Mouse (Mus musculus): Measurements from ENCODE around the gene Trem3. TPM values are rescaled to one million over a fixed set of nuclear protein-coding genes. Genes with fewer than 3 reads are reported as not detected.

Gene Trem3
- total RNA-seq (2021), result not detected

DNA sequence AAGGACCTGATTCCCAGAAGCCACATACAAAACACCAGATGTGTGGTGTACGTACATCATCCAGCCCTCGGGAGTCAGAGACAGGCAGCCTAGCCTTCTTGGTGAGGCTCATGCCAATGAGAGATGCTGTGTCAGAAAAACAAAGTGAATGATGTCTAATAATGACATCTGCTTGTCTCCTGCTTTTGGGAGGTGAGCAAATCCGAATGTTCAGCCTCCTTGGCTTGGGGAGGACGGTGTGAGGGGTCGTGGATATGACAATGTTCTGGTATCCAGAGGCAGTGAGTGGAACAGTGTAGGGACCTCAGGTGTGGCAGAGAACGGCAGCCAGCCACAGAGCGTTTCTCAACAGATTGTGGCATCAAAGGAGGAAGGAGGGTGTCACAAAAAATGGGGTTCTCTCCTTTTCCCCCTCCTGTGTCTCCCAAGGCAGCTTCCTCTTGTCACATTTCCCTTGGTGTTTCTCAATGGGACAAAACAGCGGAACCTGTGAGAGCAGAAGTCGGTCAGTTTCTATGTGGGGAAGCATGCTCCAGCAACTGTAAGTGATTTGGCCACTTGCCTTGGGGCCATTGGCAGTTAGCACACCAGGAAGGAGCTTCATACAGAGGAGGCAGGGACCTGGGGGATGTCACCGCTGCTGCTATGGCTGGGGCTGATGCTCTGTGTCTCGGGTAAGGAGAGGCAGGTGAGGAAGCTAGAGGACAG, at the start of gene Trem3:
Trem3 (plus strand) TSS at position 557 of the 708 bp plus-strand sequence.
- no peak for DNase-seq (ENCODE audit: extremely low spot score in 1 of 2, low spot score in 1 of 2)

DNA sequence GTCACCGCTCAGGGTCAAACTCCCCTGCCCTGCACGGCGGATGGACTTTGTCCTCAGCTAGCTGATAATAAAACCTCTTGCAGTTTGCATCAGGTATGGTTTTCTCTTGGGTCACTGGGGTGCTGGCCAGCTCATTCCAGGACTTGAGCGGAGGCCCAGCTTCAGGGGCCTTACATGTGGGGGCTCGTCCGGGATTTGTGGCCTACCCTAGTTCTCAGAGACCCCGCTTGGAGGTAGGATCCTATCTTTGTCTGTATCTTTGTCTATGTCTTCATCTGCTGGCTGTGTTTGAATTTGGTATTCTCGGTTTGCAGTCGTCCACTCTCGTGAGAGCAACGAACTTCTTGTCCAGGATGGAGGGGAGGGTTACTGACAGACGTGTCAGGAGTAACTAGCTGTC, 44.5 kb upstream of the Trem3 start:
- DNase-seq (ENCODE audit: extremely low spot score in 1 of 2, low spot score in 1 of 2), result no peak

DNA sequence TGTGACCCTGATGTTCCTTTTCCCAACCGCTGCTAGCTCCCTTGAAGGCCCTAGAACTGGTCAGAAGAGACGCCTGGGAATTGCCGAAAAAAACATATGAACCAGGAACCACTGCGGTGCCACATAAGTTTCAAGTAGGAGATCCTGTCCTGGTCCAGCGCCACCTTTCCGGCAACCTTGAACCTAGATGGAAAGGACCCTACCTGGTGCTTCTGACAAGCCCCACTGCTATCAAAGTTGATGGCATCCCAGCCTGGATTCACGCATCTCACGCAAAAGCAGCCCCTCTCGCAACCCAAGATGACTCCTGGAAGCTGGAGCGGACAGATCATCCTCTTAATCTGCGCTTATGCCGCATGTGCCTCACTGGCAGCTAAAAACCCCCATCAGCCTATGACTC, 35.0 kb upstream of the Trem3 start:
- no peak for DNase-seq (ENCODE audit: extremely low spot score in 1 of 2, low spot score in 1 of 2)

DNA sequence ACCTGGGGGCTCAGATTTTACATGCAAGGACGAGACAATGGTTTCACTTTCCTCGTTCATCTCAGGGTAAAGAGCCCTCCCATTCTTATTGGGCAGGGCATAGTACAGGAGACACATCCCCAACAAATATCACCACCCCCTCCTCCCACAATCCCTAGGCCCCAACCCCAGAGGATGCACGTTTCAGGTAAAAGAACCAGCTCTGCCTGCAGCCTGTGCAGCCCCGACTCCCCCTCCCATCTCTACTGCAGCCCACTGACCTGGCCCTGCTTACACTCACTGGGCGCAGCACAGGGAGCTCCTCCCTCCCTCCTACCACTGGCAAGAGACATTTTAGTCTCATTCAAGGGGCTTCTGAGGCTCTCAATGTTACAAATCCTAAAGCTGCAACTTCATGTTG, 34.1 kb upstream of the Trem3 start:
- no peak for DNase-seq (ENCODE audit: extremely low spot score in 1 of 2, low spot score in 1 of 2)

DNA sequence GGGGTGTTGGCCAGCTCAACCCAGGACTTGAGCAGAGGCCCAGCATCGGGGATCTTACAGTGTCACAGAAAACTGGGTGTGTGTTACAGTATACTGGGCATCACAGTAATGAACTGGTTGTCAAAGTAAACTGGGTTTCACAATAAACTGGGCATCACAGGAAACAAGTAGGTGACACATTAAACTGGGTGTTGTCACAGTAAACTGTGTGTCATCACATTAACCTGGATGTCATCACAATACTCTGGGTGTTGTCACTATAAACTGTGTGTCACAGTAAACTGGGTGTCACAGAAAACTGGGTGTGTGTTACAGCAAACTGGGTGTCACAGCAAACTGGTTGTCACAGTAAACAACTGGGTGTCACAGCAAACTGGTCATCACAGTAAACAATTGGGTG, 32.1 kb upstream of the Trem3 start:
- no peak for DNase-seq (ENCODE audit: extremely low spot score in 1 of 2, low spot score in 1 of 2)

DNA sequence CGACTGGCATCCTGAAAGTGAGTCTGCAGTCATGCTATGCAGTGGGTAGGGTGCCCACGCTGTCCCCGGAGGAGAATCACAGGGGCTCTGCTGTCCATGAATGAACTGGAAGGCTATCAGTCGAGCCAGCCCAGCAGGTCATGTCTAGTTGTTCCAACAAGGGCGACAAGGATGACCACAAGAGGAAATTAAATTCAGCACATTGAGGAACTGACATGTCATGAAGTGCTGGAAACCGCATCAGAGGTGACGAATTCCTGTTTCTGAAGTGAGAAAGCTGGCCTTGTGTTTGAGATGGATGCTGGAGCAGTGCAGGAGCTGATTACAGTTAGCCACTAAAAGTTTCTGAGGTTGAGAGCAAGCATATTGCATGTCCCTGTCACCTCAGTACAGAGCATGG, 16.9 kb upstream of the Trem3 start:
- DNase-seq (ENCODE audit: extremely low spot score in 1 of 2, low spot score in 1 of 2), result no peak

DNA sequence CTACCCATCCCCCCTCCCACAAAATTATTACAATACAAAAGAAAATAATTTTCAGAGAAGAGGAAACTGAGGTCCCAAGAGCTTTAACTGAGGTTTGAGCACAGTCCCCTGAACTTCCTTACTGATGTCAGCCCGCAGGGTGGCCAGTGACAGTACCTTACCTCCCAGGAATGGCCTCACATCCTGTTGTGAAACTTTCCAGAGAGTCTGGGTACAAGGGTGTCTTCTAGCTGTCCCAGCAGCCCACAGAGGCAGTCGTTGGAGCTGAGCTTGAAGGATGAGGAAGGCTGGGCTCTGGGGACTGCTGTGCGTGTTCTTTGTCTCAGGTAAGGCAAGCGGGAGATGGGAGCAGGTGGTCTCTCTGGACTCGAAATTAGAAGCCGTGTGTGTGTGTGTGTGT, 15.1 kb upstream of the Trem3 start, which contains the start of gene Trem1:
Trem1 (plus strand) TSS at position 251 of the 400 bp plus-strand sequence.
- DNase-seq (ENCODE audit: extremely low spot score in 1 of 2, low spot score in 1 of 2), result no peak

DNA sequence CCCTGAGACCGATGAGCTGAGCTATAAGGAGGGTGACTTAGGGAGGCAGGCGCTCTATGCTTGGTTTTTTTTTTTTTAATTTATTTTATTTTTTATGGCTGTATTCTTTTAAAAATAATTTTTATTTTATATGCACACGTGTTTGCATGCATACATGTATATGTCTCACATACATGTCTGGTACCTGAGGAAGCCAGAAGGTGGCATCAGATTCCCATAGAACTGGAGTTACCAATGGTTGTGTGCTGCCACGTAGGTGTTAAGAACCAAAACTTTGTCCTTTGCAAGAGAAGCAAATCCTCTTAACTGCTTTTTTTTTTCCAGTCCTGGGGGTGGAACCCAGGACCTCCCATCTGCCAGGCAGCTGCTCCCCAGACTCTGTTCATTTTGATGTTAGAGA, 13.8 kb upstream of the Trem3 start:
- no peak for DNase-seq (ENCODE audit: extremely low spot score in 1 of 2, low spot score in 1 of 2)

DNA sequence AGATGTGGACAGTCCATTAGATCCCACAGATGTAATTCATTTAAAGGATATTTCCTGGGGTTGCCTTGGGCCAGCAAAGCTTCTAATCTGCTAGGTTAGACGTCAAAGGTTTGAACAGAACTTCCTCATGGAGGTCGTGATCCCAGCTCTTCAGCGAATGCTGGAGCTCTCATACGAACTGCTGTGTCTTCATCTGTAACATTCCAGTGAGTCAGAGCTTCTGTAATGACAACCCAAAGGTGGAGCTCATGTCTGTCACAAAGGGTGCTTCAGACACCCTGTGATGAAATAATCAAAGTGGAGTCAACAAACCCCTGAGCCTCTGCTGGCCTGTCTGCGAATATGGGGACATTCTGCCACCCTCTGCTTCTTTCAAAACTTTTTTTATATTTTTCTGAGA, 13.0 kb upstream of the Trem3 start:
- DNase-seq (ENCODE audit: extremely low spot score in 1 of 2, low spot score in 1 of 2), result no peak

DNA sequence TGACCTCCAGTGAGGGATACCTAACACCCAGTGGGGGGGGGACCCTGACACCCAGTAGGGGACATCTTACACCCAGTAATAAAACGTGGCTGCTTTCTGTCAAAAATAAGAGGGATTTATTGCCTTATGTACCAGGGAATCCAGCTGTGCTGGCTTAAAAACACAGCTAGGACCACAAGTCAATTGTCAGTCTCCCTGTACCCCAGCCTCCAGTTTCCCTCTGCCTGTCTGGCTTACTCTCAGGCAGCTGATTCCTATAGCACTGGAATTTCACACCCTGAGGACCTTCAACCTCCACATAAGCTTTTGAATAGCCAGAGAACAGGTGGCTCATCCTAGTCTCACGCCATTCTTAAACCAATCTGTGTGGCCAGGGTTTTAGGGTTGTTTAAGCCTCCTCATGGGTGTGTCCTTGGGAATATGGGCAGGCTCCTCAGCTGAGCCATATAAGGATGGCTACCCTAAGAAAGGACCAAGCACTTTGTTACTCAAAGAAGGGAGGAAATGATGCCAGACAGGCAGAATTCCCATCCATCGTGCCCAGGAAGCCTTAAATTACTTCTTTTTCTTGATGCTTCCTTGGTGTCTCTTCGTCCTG, 11.7 kb upstream of the Trem3 start:
- DNase-seq (ENCODE audit: extremely low spot score in 1 of 2, low spot score in 1 of 2), result no peak

DNA sequence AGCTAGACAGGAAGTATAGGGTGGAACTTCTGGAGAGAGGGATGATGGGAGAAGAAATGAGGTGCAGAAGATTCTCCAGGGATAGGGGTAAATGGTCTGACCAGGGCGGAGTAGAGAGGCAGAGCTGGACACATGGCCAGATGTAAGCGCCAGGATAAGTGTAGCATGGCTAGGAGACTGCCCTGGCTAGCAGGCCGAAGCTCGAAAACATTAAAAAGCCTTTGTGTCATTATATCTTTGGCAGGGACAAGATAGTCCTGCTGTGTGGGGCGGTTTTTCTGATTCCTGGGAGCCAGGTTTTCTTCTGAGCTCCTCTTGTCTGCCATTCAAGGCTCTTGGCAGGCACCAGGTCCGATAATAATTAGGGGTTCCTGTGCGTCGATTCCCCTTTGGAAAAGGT, 10.0 kb upstream of the Trem3 start:
- DNase-seq (ENCODE audit: extremely low spot score in 1 of 2, low spot score in 1 of 2), result no peak

DNA sequence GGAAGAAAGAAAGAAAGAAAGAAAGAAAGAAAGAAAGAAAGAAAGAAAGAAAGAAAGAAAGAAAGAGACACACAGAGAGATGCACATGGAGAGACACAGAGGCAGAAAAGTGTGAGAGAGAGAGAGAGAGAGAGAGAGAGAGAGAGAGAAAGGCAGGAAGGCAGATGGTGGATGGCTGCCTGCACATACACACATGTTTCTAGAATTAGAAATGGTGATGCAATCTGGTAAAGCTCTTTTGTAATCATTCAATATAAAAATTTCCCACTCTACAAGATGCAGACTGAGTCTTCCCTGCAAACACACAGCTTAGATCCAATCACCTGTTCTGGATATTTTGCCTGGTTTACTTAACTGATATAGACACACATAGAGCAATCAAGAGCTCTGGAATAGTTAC, 1.5 kb downstream of the Trem3 start:
- no peak for DNase-seq (ENCODE audit: extremely low spot score in 1 of 2, low spot score in 1 of 2)

DNA sequence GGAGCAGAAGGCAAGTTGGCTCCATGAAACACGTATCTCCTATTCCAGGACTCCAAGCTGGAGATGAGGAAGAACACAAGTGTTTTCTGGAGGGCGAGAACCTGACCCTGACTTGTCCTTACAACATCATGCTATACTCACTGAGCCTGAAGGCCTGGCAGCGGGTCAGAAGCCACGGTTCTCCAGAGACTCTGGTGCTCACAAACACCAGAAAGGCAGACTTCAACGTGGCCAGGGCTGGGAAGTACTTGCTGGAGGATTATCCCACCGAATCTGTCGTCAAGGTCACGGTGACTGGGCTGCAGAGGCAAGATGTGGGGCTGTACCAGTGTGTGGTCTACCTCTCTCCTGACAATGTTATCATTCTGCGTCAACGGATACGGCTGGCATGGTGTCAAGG, 1.9 kb downstream of the Trem3 start:
- no peak for DNase-seq (ENCODE audit: extremely low spot score in 1 of 2, low spot score in 1 of 2)

DNA sequence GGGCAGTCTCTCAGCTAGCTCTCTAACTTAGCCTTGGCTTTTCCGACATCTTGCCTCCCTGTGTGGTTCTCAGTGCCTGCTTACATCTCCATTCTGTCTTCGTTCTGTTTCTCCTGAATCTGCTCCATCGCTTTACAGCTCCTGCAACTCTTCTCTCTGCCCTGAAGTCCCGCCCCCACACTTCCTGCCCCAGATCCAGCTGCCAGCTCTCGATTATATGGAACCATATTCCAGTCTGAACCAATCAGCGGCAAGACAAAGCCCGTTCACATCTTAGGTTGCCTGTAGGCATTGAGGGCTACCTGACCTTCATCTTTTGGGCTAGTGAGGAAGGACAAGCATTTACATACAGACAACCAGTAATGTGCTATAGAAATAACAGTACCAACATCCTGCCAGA, 3.1 kb downstream of the Trem3 start:
- DNase-seq (ENCODE audit: extremely low spot score in 1 of 2, low spot score in 1 of 2), result no peak

DNA sequence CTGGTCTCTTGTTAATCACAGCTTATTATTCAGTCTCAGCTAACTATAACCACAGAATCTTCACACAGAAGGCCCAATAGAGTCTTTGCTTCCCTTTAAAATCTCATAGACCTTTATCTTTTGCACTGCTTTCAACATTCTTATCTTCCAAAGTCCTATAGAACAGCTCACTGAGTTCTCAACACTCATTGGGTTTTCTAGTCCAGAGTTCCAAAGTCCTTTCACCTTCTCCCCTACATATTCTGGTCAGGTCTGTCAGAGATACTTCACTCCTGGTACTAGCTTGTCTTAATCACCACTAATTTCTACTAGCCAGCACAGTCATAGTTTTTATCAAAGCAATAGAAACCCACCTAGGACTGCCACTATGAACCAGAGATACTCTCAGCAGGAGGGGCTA, 9.0 kb downstream of the Trem3 start:
- DNase-seq (ENCODE audit: extremely low spot score in 1 of 2, low spot score in 1 of 2), result no peak

DNA sequence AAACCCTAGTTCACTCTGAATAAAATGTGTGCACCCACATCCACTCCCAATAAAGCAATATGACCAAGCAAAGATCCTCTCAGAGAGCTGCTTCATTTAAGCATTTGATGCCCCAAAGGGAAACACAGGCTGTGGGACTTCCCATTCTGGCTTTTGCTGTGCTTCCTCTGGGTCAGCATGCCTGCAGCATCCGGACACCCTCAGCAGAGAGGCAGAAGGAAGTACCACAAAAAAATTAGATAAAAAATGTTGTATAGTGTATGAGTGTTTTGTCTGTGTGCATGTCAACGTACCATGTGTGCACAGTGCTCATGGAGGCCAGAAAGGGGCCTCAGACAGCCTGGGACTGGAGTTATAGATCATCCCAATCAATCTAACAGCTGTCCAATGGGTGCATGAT, 14.3 kb downstream of the Trem3 start:
- DNase-seq (ENCODE audit: extremely low spot score in 1 of 2, low spot score in 1 of 2), result no peak

DNA sequence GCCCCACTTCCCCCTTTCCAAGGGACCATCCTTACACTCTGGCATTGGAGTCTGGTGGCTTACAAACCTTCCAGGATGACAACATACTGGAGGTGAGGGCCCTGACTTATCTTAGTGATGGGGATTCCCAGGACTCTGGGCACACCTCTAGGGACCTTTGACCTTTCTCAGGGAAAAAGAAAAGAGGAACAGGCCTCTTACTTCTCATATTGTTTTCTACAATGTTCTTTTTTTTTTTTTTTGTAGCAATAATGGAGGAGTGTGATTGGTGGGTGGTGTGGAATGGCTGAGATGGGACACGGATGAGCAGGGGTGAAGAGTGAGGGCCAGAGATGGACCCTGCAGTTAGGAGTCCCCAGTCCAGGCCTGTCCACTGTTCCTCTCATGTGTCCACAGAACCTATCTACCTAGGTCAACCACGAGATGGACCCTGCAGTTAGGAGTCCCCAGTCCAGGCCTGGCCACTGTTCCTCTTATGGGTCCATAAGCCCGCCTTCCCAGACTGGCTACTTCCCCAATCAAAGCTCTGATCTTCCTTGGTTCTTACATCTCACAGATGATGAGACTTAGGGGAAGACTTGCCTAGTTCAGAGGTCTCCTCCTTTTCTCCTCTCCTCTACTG, 16.3 kb downstream of the Trem3 start, which contains the start of gene Treml4:
Treml4 (plus strand) TSS at position 555 of the 622 bp plus-strand sequence.
- no peak for DNase-seq (ENCODE audit: extremely low spot score in 1 of 2, low spot score in 1 of 2)

DNA sequence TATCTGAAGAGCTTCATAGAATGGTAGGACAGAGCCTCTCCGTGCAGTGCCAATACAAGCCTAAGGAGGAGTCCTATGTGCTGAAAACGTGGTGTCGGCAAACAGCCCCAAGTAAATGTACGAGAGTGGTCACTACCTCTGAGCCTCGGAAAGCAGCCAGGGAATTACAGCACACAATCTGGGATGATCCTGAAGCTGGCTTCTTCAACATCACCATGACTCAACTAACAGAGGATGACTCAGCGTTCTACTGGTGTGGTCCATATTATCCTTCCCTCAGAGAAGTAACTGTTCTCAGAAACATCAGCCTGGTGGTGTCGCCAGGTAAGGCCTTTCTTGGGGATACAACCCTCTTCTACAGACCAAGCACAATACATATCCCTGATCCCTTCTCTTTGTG, 17.1 kb downstream of the Trem3 start:
- DNase-seq (ENCODE audit: extremely low spot score in 1 of 2, low spot score in 1 of 2), result no peak

DNA sequence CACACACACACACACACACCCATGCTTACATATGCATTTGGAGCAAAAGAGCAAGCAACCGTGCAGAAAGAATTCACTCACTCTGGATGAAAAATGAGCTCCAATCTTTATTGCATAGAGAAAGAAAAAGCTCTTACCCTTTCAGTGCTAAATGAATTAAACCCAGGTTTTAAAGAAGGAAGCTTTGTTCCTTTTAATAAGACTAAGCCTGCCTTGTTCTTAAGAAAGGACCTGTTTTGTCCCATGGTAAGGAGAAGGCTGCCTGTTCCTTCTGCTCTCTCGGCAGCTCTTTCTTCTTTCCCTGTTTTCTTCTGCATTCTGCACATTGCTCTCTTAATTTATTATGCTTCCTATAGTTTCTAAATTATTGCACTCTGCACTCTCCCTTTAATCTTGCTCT, 18.6 kb downstream of the Trem3 start:
- no peak for DNase-seq (ENCODE audit: extremely low spot score in 1 of 2, low spot score in 1 of 2)

DNA sequence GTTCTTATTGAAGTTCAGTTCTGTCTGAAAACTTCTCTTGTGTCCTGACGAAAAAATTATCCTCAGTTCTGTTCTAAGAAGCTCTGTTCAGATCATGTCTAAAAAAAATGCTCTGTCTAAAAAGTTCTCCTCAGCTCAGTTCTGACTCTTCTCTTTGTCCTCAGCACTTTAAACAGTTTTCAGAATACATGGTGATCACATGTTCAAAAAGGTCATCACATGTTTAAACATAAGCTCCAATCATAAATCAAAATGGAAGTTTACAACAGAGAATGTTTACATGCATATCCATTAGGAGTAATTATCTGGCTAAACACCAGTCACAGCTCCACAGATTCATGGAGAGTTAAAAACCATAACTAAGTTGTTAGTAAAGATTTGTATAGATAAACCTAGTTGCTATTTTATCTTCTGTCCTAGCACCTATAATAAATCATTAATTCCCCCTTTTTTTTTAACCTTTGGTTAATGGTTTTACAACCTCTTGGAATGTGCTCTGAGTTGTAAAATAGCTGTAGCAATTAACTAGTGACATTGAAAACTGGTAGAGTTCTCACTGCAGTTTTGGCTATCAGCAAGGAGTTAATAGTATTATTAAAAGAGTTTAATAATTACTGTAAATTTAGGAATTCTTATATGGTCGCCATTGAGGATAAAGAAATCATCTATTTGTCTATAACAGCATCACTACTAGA, 19.2 kb downstream of the Trem3 start:
- DNase-seq (ENCODE audit: extremely low spot score in 1 of 2, low spot score in 1 of 2), result no peak

DNA sequence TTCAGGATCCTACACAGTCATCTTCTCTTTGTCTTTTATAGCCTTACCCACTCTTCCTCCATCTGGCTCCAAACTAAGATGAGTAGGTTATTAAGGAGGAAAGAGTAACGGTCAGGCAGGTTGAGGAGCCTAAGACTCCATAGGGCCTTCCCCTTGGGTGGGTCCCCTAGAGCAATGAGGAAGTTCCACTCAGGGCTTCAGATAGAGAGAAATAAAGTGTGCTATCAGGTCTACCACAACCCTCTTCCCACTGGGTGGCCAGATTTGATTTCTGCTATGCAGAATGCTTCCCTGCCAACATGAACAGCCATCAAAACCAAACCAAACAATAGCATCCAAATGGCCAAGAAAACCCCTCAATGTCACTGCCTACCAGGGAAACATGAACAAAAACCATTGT, 20.0 kb downstream of the Trem3 start:
- DNase-seq (ENCODE audit: extremely low spot score in 1 of 2, low spot score in 1 of 2), result no peak

Measured in layer of hippocampus, postnatal 25 days (tissue).